Mouse (Mus musculus): ENCODE results near the gene Adcy1.

- TF ChIP-seq FLI1 (IDR thresholded peaks at IDR 0.05; ENCODE audit: low read length) (no peak), GATA1 (IDR thresholded peaks at IDR 0.05; ENCODE audit: borderline replicate concordance, low read length) (no peak)
These were observed 66.2 kb downstream of the Adcy1 start for GRCm38 (mm10) chr11:7129319-7130051.

Data from megakaryocyte, embryonic 14.5 days (primary cell).